Mouse (Mus musculus) bone marrow macrophage, adult 2 months (primary cell): ENCODE results near the gene Caprin1. TPM values are rescaled to one million over a fixed set of nuclear protein-coding genes. Genes with fewer than 3 reads are reported as not detected.

Source experiments
- H3K27ac ChIP-seq: 2 replicates; pipeline ENCODE4 v1.5.1; 2012; ENCODE audit warnings: low read depth, low read length; ENCODE audit not compliant: insufficient read depth
- H3K4me1 ChIP-seq: 2 replicates; pipeline ENCODE4 v1.6.1; 2012; ENCODE audit warnings: low read length; ENCODE audit not compliant: control insufficient read depth, insufficient read depth
- H3K4me3 ChIP-seq: 2 replicates; pipeline ENCODE4 v1.5.1; 2012; ENCODE audit warnings: mild to moderate bottlenecking, low read length, moderate library complexity; ENCODE audit not compliant: insufficient read depth
- CTCF ChIP-seq: IDR thresholded peaks from 2 replicates; pipeline ENCODE4 v1.5.1; 2012; ENCODE audit warnings: low read depth, mild to moderate bottlenecking, low read length, moderate library complexity
- POLR2A ChIP-seq: IDR thresholded peaks from 2 replicates; pipeline ENCODE4 v1.6.1; 2012; ENCODE audit warnings: mild to moderate bottlenecking, low read depth, low read length, borderline replicate concordance
- polyA plus RNA-seq: library from polyadenylated mRNA; stranded (reverse); fragments of >200 nt; gene quantifications from 2 replicates; pipeline ENCODE4 v1.2.4, GENCODE M21; 2012; ENCODE audit not compliant: missing spikeins, insufficient read depth, insufficient read length

The Caprin1 gene
- polyA plus RNA-seq, 1 experiment: 206 TPM

- no peak for TF ChIP-seq CTCF
- no peak for TF ChIP-seq POLR2A
- Histone ChIP-seq H3K4me3 (no peak overlapping the region), H3K27ac (no peak overlapping the region), H3K4me1 (peaks cover 4% of the 10 kb centered on the region)
Measured at GRCm38 (mm10) chr2:103803770-103804530, 6.5 kb upstream of the Caprin1 start.

DNA sequence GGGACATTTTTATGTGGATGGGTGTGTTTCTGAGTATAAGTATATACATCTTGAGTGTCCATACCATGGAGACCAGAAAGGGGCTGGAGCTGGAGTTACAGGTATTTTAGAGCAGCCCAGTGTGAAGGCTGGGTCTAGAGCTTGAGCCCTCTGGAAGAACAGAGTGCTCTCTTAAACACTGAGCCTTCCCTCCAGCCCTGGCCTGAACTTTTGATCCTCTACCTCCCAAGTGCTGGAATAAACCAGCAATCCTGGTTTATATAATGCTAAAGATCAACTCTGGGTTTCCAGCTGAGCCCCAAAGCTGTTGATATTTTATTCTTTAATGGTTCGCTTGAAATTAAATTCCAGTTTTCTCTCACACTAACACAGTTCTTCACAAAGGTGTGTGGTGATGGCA is 5.0 kb upstream of the Caprin1 start:
- H3K4me3 ChIP-seq: no peak overlapping the region
- peaks cover 4% of the 10 kb centered on the region for H3K4me1 ChIP-seq
- TF ChIP-seq POLR2A (no peak), CTCF (no peak)
- H3K27ac ChIP-seq: no peak overlapping the region

DNA sequence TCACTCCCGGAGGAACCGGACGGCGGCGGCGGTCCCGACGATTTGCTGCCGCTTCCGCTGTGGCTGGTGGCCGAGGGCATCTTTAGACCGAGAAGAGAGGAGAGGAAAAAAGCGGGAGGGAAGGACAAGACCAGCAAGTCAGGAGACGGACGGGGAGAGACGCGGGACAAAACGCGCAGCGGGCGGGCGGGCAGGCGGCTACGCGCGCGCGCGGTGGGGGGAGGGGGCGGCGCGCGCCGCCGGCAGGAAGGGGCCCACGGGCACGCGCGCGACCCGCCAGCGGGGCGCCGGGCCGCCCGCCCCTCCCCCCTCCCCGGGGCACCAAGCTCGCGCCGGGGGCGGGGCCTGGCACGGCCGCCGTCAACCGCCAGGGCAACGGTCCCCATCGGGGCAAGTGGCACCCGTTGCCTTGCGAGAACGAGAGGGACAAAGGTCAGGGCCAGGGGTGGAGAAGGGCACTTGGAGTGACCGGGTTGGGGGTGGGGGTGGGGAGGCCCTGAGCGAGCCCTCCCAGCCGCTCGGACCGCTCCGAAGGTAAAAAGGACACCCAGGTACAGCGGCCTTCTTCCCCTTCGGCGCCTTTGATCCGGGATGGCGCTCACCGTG is 485 bp downstream of the Caprin1 start:
- peaks cover 16% of the 10 kb centered on the region for H3K4me1 ChIP-seq
- peak overlapping the region; percentile 97 for H3K27ac ChIP-seq
- TF ChIP-seq CTCF (no peak), POLR2A (0 out of 2 replicates have a peak, but pooled peaks have one; percentile 44)
- H3K4me3 ChIP-seq: peak overlapping the region; percentile 96

GRCm38 (mm10) chr2:103796211-103796860 is 1.1 kb downstream of the Caprin1 start:
- peak overlapping the region; percentile 97 for H3K27ac ChIP-seq
- no peak for TF ChIP-seq POLR2A
- TF ChIP-seq CTCF: no peak
- peak overlapping the region; percentile 96 for H3K4me3 ChIP-seq
- H3K4me1 ChIP-seq: peaks cover 19% of the 10 kb centered on the region

DNA sequence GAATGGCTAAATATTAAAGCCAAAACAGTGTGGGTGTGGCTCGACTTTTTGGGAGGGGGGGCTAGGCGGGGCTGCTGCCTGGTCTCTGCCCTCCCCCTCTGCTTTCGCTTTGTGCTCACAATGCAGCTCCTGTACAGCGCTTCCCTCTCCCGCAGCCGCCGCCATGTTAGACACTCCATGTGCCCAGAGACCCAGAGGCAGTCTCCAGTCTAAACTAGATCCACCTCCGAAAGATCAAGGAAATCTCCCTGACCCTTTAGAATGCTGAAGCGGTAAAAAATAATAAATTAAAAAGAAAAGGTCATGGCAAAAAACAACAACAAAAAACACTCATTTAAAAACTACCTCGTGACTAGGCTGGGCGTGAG is 1.6 kb downstream of the Caprin1 start:
- Histone ChIP-seq H3K27ac (peak overlapping the region; percentile 97), H3K4me1 (peaks cover 19% of the 10 kb centered on the region), H3K4me3 (peak overlapping the region; percentile 96)
- TF ChIP-seq POLR2A: no peak
- no peak for TF ChIP-seq CTCF

GRCm38 (mm10) chr2:103792009-103792408 is 5.4 kb downstream of the Caprin1 start:
- H3K27ac ChIP-seq: no peak overlapping the region
- TF ChIP-seq POLR2A: no peak
- TF ChIP-seq CTCF: no peak
- H3K4me3 ChIP-seq: no peak overlapping the region
- peaks cover 27% of the 10 kb centered on the region for H3K4me1 ChIP-seq

- Histone ChIP-seq H3K27ac (no peak overlapping the region), H3K4me1 (peaks cover 16% of the 10 kb centered on the region), H3K4me3 (no peak overlapping the region)
- no peak for TF ChIP-seq CTCF
Measured at GRCm38 (mm10) chr2:103785735-103786134, 11.7 kb downstream of the Caprin1 start.

- TF ChIP-seq POLR2A (no peak), CTCF (peak; percentile 46; the same call in 1 of the 2 replicates)
- Histone ChIP-seq H3K27ac (no peak overlapping the region), H3K4me3 (no peak overlapping the region), H3K4me1 (peaks cover 13% of the 10 kb centered on the region)
Measured at GRCm38 (mm10) chr2:103784621-103785020, 12.8 kb downstream of the Caprin1 start.

DNA sequence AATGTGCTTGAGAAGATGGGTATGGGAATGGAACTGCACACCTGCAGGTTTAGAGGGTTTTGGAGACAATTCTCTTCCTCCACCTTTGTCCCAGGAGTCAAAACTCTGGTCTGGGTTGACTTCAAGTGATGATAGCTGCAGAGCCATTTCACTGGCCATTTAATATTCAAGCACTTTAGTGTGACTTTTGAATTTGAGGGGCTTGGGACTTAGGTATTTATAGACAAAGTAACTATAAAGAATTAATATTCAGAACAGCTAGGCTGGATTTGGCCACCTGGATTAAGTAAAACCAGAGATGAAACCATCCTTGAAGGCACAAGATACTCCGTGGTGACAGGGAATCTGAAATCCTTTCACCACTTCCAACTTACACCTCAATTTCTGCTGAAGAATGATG is 35.0 kb downstream of the Caprin1 start:
- no peak overlapping the region for H3K27ac ChIP-seq
- H3K4me3 ChIP-seq: no peak overlapping the region
- TF ChIP-seq CTCF (no peak), POLR2A (no peak)
- H3K4me1 ChIP-seq: peaks cover 2% of the 10 kb centered on the region

- Histone ChIP-seq H3K4me1 (peaks cover 2% of the 10 kb centered on the region), H3K4me3 (no peak overlapping the region), H3K27ac (no peak overlapping the region)
- no peak for TF ChIP-seq POLR2A
Measured at GRCm38 (mm10) chr2:103761993-103762392, 35.5 kb downstream of the Caprin1 start.
